Mouse (Mus musculus) neural tube, embryonic 13.5 days (tissue): ENCODE data around the gene Tmprss3. TPM values are rescaled to one million over a fixed set of nuclear protein-coding genes. Genes with fewer than 3 reads are reported as not detected.

Source experiments
- ATAC-seq: fragments of 200-750 bp; cut with Nextera tagmentation; 2 replicates; pipeline ENCODE4 v1.8.0; 2017; ENCODE audit warnings: low read depth, mild to moderate bottlenecking, moderate TSS enrichment, moderate library complexity
- H3K27ac ChIP-seq: fragments of 300-500 bp; sonication (generic); replicated peaks from 2 replicates; pipeline ENCODE4 v1.5.1; 2015; ENCODE audit warnings: moderate library complexity, mild to moderate bottlenecking, inconsistent platforms
- H3K27me3 ChIP-seq: fragments of 300-500 bp; sonication (generic); 2 replicates; pipeline ENCODE4 v1.6.1; 2015; ENCODE audit warnings: mild to moderate bottlenecking, inconsistent platforms
- H3K36me3 ChIP-seq: fragments of 300-500 bp; sonication (generic); 2 replicates; pipeline ENCODE4 v1.6.1; 2015; ENCODE audit warnings: mild to moderate bottlenecking, inconsistent platforms
- H3K4me1 ChIP-seq: fragments of 300-500 bp; sonication (generic); replicated peaks from 2 replicates; pipeline ENCODE4 v1.6.1; 2015; ENCODE audit warnings: inconsistent platforms
- H3K4me2 ChIP-seq: fragments of 300-500 bp; sonication (generic); 2 replicates; pipeline ENCODE4 v1.6.1; 2015; ENCODE audit warnings: inconsistent platforms, mild to moderate bottlenecking, moderate library complexity
- H3K4me3 ChIP-seq: fragments of 300-500 bp; sonication (generic); 2 replicates; pipeline ENCODE4 v1.5.1; 2015; ENCODE audit warnings: mild to moderate bottlenecking, inconsistent platforms
- H3K9ac ChIP-seq: fragments of 300-500 bp; sonication (generic); 2 replicates; pipeline ENCODE4 v1.6.1; 2015; ENCODE audit warnings: moderate library complexity, mild to moderate bottlenecking, inconsistent platforms
- H3K9me3 ChIP-seq: fragments of 300-500 bp; sonication (generic); 2 replicates; pipeline ENCODE4 v1.6.1; 2016; ENCODE audit warnings: inconsistent platforms
- WGBS: fragments of 180-500 bp; shearing (Covaris S2); methylation state at CpG from one replicate; pipeline ENCODE4 v1.1.7; 2015; 5-methylcytosine and 5-hydroxymethylcytosine counted together
- polyA plus RNA-seq: library from polyadenylated mRNA; unstranded; fragments of >200 nt; fragmentation: Nextera tagmentation; extraction: Ambion mirVana; gene quantifications from 2 replicates; pipeline ENCODE4 v1.2.1, GENCODE M21; 2015

Tmprss3 gene
- polyA plus RNA-seq, 1 experiment from 2014 or later, result not detected

DNA sequence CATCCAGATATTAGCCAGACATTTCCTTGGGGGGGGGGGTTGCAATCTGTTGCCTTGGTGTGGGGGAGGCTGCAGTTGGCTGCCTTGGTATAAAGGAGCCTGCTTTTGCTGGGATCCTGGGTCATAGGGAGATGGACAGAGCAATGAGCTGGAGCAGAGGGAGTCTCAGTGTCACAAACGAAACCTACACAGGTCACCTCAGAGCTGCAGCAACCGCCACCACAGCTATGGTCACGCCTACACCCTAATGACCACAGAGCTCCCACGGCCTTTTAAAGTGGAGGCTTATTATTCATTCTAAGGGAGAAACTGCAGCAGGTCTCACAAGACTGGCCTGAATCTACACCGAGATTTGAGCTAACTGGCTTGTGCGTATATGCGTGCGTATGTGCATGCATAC, 7.0 kb downstream of the Tmprss3 start:
- no peak for ATAC-seq
- H3K4me3 ChIP-seq, result no peak overlapping the region
- H3K27ac ChIP-seq, result no peak overlapping the region
- no peak overlapping the region for H3K4me2 ChIP-seq
- H3K36me3 ChIP-seq, result no peaks in the 10 kb centered on the region
- H3K4me1 ChIP-seq, result 0 out of 2 replicates have a peak, but pooled peaks cover 3% of the 10 kb centered on the region
- no peaks in the 10 kb centered on the region for H3K27me3 ChIP-seq
- H3K9me3 ChIP-seq, result no peaks in the 10 kb centered on the region
- 66% methylated on average over 8 of the region's 8 CpGs for WGBS
- H3K9ac ChIP-seq, result no peak overlapping the region

- no peak overlapping the region for H3K27ac ChIP-seq
- H3K4me3 ChIP-seq, result no peak overlapping the region
- H3K4me1 ChIP-seq, result 0 out of 2 replicates have a peak, but pooled peaks cover 1% of the 10 kb centered on the region
- H3K36me3 ChIP-seq, result no peaks in the 10 kb centered on the region
- no peak for ATAC-seq
- H3K9ac ChIP-seq, result no peak overlapping the region
- 23% methylated on average over 4 of the region's 4 CpGs for WGBS
- H3K27me3 ChIP-seq, result no peaks in the 10 kb centered on the region
- H3K9me3 ChIP-seq, result no peaks in the 10 kb centered on the region
- no peak overlapping the region for H3K4me2 ChIP-seq
Measured at GRCm38 (mm10) chr17:31187370-31187769, 11.4 kb downstream of the Tmprss3 start.

- no peaks in the 10 kb centered on the region for H3K27me3 ChIP-seq
- no peaks in the 10 kb centered on the region for H3K9me3 ChIP-seq
- ATAC-seq, result no peak
- no peak overlapping the region for H3K4me2 ChIP-seq
- no peaks in the 10 kb centered on the region for H3K4me1 ChIP-seq
- no peaks in the 10 kb centered on the region for H3K36me3 ChIP-seq
- no peak overlapping the region for H3K27ac ChIP-seq
- no peak overlapping the region for H3K9ac ChIP-seq
- H3K4me3 ChIP-seq, result no peak overlapping the region
- 82% methylated on average over 12 of the region's 12 CpGs for WGBS
Measured at GRCm38 (mm10) chr17:31184269-31184990, 14.3 kb downstream of the Tmprss3 start.

- 70% methylated on average over 12 of the region's 12 CpGs for WGBS
- Histone ChIP-seq H3K4me3 (no peak overlapping the region), H3K36me3 (no peaks in the 10 kb centered on the region), H3K27ac (no peak overlapping the region), H3K9ac (no peak overlapping the region), H3K4me2 (no peak overlapping the region), H3K27me3 (no peaks in the 10 kb centered on the region), H3K4me1 (no peaks in the 10 kb centered on the region), H3K9me3 (no peaks in the 10 kb centered on the region)
- no peak for ATAC-seq
Measured at GRCm38 (mm10) chr17:31183180-31183974, 15.4 kb downstream of the Tmprss3 start.

DNA sequence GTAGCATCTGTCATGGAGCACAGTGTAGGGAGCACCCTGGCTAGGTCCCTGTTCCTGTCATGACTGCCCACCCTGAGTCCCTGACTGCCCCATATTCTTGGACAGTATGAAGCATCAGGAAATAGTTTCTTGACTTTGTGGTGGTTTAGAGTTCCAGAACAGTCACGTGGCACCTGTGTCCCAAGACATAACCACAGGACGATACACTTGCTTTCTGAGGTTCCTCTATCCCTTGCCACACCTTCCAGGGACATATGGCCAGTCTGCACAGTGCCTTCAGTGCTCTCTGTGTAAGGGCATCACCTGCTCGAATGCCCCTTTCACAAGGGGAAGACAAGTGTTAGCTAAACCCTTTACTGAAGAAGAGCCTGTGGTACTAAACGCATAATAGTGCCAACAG, 17.3 kb downstream of the Tmprss3 start:
- Histone ChIP-seq H3K4me1 (no peaks in the 10 kb centered on the region), H3K9ac (no peak overlapping the region), H3K36me3 (no peaks in the 10 kb centered on the region), H3K4me2 (no peak overlapping the region), H3K4me3 (no peak overlapping the region), H3K27me3 (no peaks in the 10 kb centered on the region), H3K9me3 (no peaks in the 10 kb centered on the region), H3K27ac (no peak overlapping the region)
- no peak for ATAC-seq
- WGBS, result 87% methylated on average over 4 of the region's 4 CpGs

DNA sequence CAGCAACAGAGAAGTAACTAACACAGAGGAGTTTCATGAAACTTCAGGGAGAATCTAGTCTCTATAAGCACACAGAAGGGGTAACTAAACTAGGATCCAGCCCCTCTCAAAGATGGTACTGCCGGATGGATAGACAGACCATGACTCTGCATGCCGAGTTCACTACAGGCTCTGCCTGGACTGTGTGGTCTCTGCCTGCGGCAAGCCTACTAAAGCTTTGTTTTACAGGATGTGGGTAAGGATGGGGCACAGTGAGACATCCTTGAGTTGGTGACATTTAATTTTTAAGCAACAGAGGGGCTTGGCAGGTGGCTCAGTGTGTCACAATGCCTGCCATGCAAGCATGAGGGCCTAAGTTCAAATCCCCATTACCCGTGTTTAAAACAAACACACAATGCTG, 22.5 kb downstream of the Tmprss3 start:
- no peaks in the 10 kb centered on the region for H3K4me1 ChIP-seq
- H3K4me2 ChIP-seq, result no peak overlapping the region
- 88% methylated on average over 4 of the region's 4 CpGs for WGBS
- H3K27ac ChIP-seq, result no peak overlapping the region
- H3K4me3 ChIP-seq, result no peak overlapping the region
- H3K36me3 ChIP-seq, result no peaks in the 10 kb centered on the region
- no peaks in the 10 kb centered on the region for H3K9me3 ChIP-seq
- no peak for ATAC-seq
- no peak overlapping the region for H3K9ac ChIP-seq
- H3K27me3 ChIP-seq, result no peaks in the 10 kb centered on the region

GRCm38 (mm10) chr17:31169796-31170195, 29.0 kb downstream of the Tmprss3 start:
- Histone ChIP-seq H3K9me3 (no peaks in the 10 kb centered on the region), H3K4me2 (no peak overlapping the region), H3K4me1 (no peaks in the 10 kb centered on the region), H3K27me3 (no peaks in the 10 kb centered on the region), H3K4me3 (no peak overlapping the region), H3K36me3 (no peaks in the 10 kb centered on the region), H3K9ac (no peak overlapping the region), H3K27ac (no peak overlapping the region)
- no peak for ATAC-seq
- 87% methylated on average over 5 of the region's 5 CpGs for WGBS

- no peak within 1 kb of the TSS for H3K27ac ChIP-seq
- H3K4me1 ChIP-seq, result no peaks in the 10 kb centered on the region
- no peak within 1 kb of the TSS for H3K4me2 ChIP-seq
- no peak within 1 kb of the TSS for H3K9ac ChIP-seq
- H3K36me3 ChIP-seq, result no peaks in the 10 kb centered on the region
- no peaks in the 10 kb centered on the region for H3K9me3 ChIP-seq
- ATAC-seq, result no peak
- WGBS, result 86% methylated on average over 6 of the region's 6 CpGs
- no peak within 1 kb of the TSS for H3K4me3 ChIP-seq
- no peaks in the 10 kb centered on the region for H3K27me3 ChIP-seq
Measured at GRCm38 (mm10) chr17:31165127-31165526, 33.6 kb downstream of the Tmprss3 start, which contains the start of gene Tff1. TSS of gene Tff1 (minus strand) at chr17:31165277.

GRCm38 (mm10) chr17:31163821-31164220, 35.0 kb downstream of the Tmprss3 start:
- Histone ChIP-seq H3K36me3 (no peaks in the 10 kb centered on the region), H3K27ac (no peak overlapping the region), H3K9me3 (no peaks in the 10 kb centered on the region), H3K4me2 (no peak overlapping the region), H3K4me3 (no peak overlapping the region), H3K9ac (no peak overlapping the region), H3K4me1 (no peaks in the 10 kb centered on the region), H3K27me3 (no peaks in the 10 kb centered on the region)
- 89% methylated on average over 2 of the region's 2 CpGs for WGBS
- ATAC-seq, result no peak

DNA sequence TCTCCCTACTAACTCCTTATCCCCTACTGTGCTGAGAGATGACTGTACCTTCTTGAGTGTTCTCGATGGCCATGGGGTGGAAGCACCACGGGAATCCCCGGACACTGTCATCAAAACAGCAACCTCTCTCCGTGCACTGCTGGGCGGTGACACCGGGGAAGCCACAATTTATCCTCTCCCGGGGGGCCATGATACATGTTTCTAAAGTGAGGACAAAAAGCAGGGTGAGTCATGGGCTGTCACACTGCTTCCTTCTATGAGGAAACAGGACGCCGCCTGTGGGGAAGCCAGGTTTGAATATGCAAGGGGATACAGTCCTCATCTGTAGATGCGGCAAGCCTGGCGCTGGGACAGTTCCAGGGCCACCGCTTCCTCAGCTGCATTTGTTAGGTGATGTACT, 36.2 kb downstream of the Tmprss3 start:
- no peak overlapping the region for H3K4me2 ChIP-seq
- ATAC-seq, result no peak
- WGBS, result 80% methylated on average over 12 of the region's 12 CpGs
- no peaks in the 10 kb centered on the region for H3K4me1 ChIP-seq
- H3K27me3 ChIP-seq, result no peaks in the 10 kb centered on the region
- H3K9me3 ChIP-seq, result no peaks in the 10 kb centered on the region
- no peaks in the 10 kb centered on the region for H3K36me3 ChIP-seq
- no peak overlapping the region for H3K4me3 ChIP-seq
- H3K9ac ChIP-seq, result no peak overlapping the region
- H3K27ac ChIP-seq, result no peak overlapping the region

DNA sequence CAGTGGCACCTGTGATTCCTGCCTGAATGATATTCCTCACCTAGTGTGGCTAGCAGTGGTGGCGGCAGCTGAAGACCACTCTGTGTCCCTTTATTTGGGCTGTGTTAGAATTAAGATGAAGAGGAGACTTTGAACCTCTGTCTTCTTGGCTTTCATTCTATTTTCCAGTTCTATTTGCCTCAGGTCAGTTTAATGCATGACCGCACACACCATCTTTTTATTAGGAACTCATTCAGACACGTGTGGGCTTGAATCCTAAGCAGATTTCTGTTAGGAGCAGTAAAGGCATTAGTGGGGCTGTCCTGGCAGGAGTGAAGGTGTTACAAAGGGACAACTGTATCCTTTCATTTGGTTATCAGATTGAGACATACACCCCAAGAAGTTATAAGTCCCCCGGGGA, 38.5 kb downstream of the Tmprss3 start:
- Histone ChIP-seq H3K9me3 (no peaks in the 10 kb centered on the region), H3K4me1 (no peaks in the 10 kb centered on the region), H3K4me2 (no peak overlapping the region), H3K4me3 (no peak overlapping the region), H3K27me3 (no peaks in the 10 kb centered on the region), H3K9ac (no peak overlapping the region), H3K36me3 (no peaks in the 10 kb centered on the region), H3K27ac (no peak overlapping the region)
- ATAC-seq, result no peak
- 73% methylated on average over 4 of the region's 4 CpGs for WGBS

GRCm38 (mm10) chr17:31157921-31158320, 40.9 kb downstream of the Tmprss3 start:
- ATAC-seq, result no peak
- Histone ChIP-seq H3K9me3 (no peaks in the 10 kb centered on the region), H3K4me1 (no peaks in the 10 kb centered on the region), H3K9ac (no peak overlapping the region), H3K4me3 (no peak overlapping the region), H3K4me2 (no peak overlapping the region), H3K36me3 (no peaks in the 10 kb centered on the region), H3K27me3 (no peaks in the 10 kb centered on the region), H3K27ac (no peak overlapping the region)
- WGBS, result 75% methylated on average over 6 of the region's 6 CpGs
